Mouse (Mus musculus) central nervous system, embryonic 18 days (tissue): Measurements from ENCODE around the gene Islr. TPM values are rescaled to one million over a fixed set of nuclear protein-coding genes. Genes with fewer than 3 reads are reported as not detected.

Source experiments
- polyA plus RNA-seq: library from polyadenylated mRNA; depleted of rRNA; stranded (reverse); fragments of >200 nt; gene quantifications from 2 replicates; pipeline ENCODE4 v1.2.3, GENCODE M21; 2012; rRNA removed

The Islr gene
- 44.4 and 54.4 TPM in 2 replicates for polyA plus RNA-seq

DNA sequence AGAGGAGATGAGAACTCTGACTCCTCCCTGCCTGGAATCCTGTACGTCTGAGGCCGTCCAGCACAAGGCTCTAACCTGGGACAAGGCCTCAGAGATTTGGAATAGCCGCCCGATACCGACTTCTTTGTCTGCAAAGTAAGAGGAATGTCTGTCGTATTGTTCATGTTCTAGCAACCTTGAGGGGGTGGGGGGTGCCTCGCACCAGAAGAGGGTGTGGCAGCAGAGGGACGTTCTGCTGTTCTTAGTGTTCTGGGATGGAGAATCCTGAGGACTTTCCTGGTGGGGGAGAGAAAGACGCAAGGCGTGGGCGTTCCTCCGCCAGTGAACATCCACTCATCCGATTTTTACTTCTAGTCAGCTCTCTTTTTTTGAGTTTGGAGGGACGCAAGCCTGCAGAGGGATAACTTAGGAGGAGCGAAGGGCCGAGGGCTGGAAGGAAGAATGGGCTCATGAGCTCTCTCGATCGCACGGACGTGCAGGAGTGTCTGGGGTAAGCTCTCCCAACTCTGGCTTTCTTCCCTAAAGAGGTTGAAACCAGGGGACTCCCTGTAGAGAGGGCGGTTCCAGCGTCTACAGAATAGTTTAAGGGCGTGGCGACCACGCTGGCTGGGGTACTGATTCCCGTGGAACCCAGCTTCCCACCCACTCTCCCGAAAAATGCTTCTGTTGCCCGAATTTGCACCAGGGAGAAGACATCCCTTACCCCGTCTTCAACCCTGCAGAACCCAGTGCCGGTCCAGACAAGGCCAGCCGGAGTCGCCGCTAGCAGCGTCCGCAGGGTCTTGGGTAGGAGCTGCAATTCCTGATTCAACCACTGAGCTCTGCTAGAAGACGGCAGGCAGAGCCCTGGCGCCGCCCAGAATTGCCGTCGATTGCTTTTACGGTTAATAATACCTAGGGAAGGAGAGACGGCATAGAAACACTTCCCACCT is at the start of gene Islr, which contains the start of gene Islr2:
Gene Islr, minus strand, starts transcription at position 791 of the 932 bp plus-strand sequence.
Gene Islr2, minus strand, starts transcription at position 804 of the 932 bp plus-strand sequence.

DNA sequence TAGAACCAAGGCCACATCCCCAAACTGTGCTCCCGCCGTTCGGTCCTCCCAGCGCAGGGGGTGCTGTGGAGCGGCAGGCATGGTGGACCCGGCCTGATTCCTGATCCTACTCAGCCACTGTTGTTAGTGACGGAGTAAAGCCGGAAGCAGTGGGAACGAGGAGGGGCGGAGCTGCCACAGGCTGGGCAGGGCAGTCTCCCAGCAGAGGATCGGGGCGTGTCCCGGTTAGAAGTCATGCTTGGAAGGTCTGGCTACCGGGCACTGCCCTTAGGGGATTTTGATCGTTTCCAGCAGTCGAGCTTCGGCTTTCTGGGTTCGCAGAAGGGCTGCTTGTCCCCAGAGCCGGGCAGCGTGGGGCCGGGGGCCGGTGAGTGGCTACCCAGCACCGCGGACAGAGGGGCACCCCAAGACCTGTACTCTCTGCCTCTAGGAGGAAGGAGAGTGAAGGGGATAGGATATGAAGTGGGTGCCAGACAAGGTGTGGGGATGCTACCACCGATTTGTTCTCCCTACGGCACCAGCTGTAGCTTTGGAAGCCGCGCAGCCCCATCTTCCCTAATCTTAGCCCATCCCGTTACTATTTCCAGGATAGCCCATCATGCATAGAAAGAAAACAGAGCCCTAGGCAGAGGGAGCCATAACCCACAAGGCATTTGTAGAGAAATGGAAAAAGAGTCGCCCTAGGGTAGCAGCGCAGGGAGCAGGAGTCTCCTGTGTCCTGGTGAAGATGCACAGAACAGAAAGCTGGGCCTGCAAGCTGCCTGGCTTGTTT is 49.1 kb upstream of the Islr start, which contains the start of gene Stoml1:
Gene Stoml1, plus strand, starts transcription at position 132 of the 772 bp plus-strand sequence.

DNA sequence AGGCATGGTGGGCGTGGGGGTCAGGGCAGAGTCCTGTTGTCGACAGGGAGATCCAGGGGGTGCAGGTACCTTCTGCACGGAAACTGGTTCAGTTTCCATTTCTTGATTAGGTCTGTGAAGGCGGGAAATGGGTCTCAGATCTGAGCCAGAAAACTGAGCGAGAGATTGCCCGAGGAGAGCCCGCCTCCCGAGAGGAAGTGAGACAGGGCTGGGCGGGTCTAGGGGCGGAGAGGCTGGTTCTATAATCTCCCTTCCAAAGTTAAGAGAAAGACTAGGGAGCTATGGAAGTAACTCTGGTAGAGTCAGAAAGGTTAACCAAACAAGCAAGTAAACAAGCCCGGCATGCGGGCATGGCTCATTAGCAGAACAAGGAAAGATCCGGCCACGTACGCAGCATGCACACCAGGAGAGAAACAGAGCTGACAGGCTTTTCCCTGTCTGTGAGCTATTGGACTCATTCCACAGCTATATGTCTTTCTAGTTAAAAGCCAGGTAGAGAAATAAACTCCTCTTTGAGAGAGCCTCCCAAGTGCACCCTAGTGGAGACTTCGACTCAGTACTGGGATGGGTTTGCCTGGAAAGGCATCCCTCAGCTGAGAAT is 45.6 kb upstream of the Islr start, which contains the start of gene Pml:
Gene Pml, minus strand, starts transcription at position 195 of the 601 bp plus-strand sequence.

DNA sequence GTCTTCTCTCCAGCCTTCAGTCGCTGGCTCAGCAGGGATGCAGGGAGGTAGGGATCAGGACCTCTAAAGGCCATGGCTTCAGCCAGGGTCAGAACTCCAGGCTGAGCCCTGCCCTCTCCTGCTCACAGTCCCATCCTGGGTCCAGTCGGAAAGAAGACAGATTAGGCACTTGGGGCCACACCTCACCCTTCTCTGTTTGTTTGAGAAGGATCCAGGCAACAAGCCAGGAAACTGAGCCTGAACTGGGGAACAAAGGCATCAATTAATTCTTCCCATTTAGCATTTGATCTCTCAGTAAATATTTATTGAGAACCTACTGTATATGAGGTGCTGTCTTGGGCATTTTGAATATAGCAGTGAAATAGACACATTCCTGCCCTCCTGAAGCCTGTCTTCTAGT is 85.4 kb downstream of the Islr start, which contains the start of gene Ccdc33:
Gene Ccdc33, minus strand, starts transcription at position 153 of the 400 bp plus-strand sequence.

Other genes with a start within 250 kb of the Islr start
- gene Cyp11a1, start 197.9 kb downstream of the Islr start, polyA plus RNA-seq: 0.75 and 1.3 TPM in 2 replicates
- gene Stra6, start 140.5 kb downstream of the Islr start, polyA plus RNA-seq: 7.5 and 9.7 TPM in 2 replicates
- gene Ccdc33, start 85.5 kb downstream of the Islr start, polyA plus RNA-seq: 0.53 and 1.4 TPM in 2 replicates
- gene Islr2, start within 50 bp of the Islr start, polyA plus RNA-seq: 270 and 355 TPM in 2 replicates
- 5.6 and 5.8 TPM in 2 replicates for gene Pml, start 45.5 kb upstream of the Islr start, polyA plus RNA-seq
- gene Stoml1, start 48.9 kb upstream of the Islr start, polyA plus RNA-seq: 150 and 152 TPM in 2 replicates
- 7.4 and 9.7 TPM in 2 replicates for gene Loxl1, start 108.9 kb upstream of the Islr start, polyA plus RNA-seq
- not detected in 2 replicates for gene Tbc1d21, start 166.1 kb upstream of the Islr start, polyA plus RNA-seq